Mouse (Mus musculus) heart, embryonic 12.5 days (tissue): Measurements from ENCODE around the gene Atat1. TPM values are rescaled to one million over a fixed set of nuclear protein-coding genes. Genes with fewer than 3 reads are reported as not detected.

Experiments
- ATAC-seq: fragments of 200-750 bp; cut with Nextera tagmentation; 2 replicates; pipeline ENCODE4 v1.8.0; 2017; ENCODE audit warnings: moderate TSS enrichment, moderate library complexity; ENCODE audit not compliant: insufficient number of reproducible peaks, low FRiP score
- H3K27ac ChIP-seq: fragments of 300-500 bp; sonication (generic); 2 replicates; pipeline ENCODE4 v1.5.1; 2016; ENCODE audit warnings: mild to moderate bottlenecking, moderate library complexity; ENCODE audit not compliant: poor library complexity, severe bottlenecking
- H3K27me3 ChIP-seq: fragments of 300-500 bp; sonication (generic); replicated peaks from 2 replicates; pipeline ENCODE4 v1.6.1; 2016; ENCODE audit warnings: mild to moderate bottlenecking, moderate library complexity
- H3K36me3 ChIP-seq: fragments of 300-500 bp; sonication (generic); 2 replicates; pipeline ENCODE4 v1.6.1; 2016; ENCODE audit warnings: mild to moderate bottlenecking, moderate library complexity
- H3K4me1 ChIP-seq: fragments of 300-500 bp; sonication (generic); replicated peaks from 2 replicates; pipeline ENCODE4 v1.6.1; 2016; ENCODE audit warnings: mild to moderate bottlenecking
- H3K4me2 ChIP-seq: fragments of 300-500 bp; sonication (generic); 2 replicates; pipeline ENCODE4 v1.6.1; 2016; ENCODE audit warnings: mild to moderate bottlenecking, moderate library complexity
- H3K4me3 ChIP-seq: fragments of 300-500 bp; sonication (generic); 2 replicates; pipeline ENCODE4 v1.5.1; 2016; ENCODE audit warnings: mild to moderate bottlenecking
- H3K9ac ChIP-seq: fragments of 300-500 bp; sonication (generic); 2 replicates; pipeline ENCODE4 v1.6.1; 2016; ENCODE audit warnings: mild to moderate bottlenecking, moderate library complexity
- H3K9me3 ChIP-seq: fragments of 300-500 bp; sonication (generic); replicated peaks from 2 replicates; pipeline ENCODE4 v1.6.1; 2016; ENCODE audit warnings: mild to moderate bottlenecking, moderate library complexity
- WGBS: fragments of 180-500 bp; shearing (Covaris S2); methylation state at CpG from one replicate; pipeline ENCODE4 v1.1.7; 2016; 5-methylcytosine and 5-hydroxymethylcytosine counted together
- polyA plus RNA-seq: library from polyadenylated mRNA; unstranded; fragments of >200 nt; fragmentation: Nextera tagmentation; extraction: Ambion mirVana; gene quantifications from 2 replicates; pipeline ENCODE4 v1.2.1, GENCODE M21; 2016

Atat1 gene
- polyA plus RNA-seq, 1 experiment from 2014 or later = 56.4 TPM

- Histone ChIP-seq H3K9ac (no peak overlapping the region), H3K4me1 (peaks cover 9% of the 10 kb centered on the region; the same call in 1 of the 2 replicates), H3K27ac (no peak overlapping the region), H3K9me3 (no peaks in the 10 kb centered on the region), H3K4me2 (no peak overlapping the region), H3K27me3 (no peaks in the 10 kb centered on the region), H3K4me3 (no peak overlapping the region), H3K36me3 (peaks cover 75% of the 10 kb centered on the region)
- peak; percentile 31; the same call in 1 of the 2 replicates for ATAC-seq
- WGBS = 95% methylated on average over 2 of the region's 2 CpGs
Measured at GRCm38 (mm10) chr17:35929534-35929933, 19.7 kb upstream of the Atat1 start.

GRCm38 (mm10) chr17:35927471-35927870 lies 17.6 kb upstream of the Atat1 start:
- Histone ChIP-seq H3K4me3 (no peak overlapping the region), H3K9ac (0 out of 2 replicates have a peak overlapping the region, but pooled peaks have one; percentile 8), H3K36me3 (peaks cover 88% of the 10 kb centered on the region), H3K4me1 (peaks cover 9% of the 10 kb centered on the region; the same call in 1 of the 2 replicates), H3K27ac (no peak overlapping the region), H3K27me3 (no peaks in the 10 kb centered on the region), H3K9me3 (no peaks in the 10 kb centered on the region), H3K4me2 (no peak overlapping the region)
- 8% methylated on average over 1 of the region's 1 CpGs for WGBS
- ATAC-seq = no peak

- Histone ChIP-seq H3K9me3 (no peaks in the 10 kb centered on the region), H3K9ac (no peak overlapping the region), H3K27ac (no peak overlapping the region), H3K4me3 (no peak overlapping the region), H3K27me3 (no peaks in the 10 kb centered on the region), H3K36me3 (peaks cover 50% of the 10 kb centered on the region), H3K4me2 (no peak overlapping the region), H3K4me1 (peaks cover 35% of the 10 kb centered on the region)
- ATAC-seq = no peak
- WGBS = 89% methylated on average over 4 of the region's 4 CpGs
Measured at GRCm38 (mm10) chr17:35923281-35923680, 13.4 kb upstream of the Atat1 start.

DNA sequence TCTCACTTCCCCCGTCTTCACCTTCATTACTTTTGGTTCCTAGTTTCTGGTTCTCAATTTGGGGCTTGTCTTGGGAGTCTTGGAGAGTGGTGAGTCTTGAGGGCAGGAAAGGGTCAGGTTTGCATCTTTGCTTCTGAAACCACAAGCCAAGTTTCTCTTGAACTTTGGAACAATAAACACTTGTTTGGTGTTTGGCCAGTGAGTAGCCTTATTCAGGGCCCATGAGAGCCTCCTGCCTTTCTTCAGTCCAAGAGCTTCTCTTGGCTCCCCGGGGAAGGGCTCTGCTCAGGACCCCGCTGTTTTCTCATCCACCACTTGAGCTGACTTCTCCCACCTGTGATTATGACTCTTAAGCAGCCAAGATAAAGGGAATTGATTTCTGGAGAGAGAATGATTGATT lies 12.7 kb upstream of the Atat1 start:
- Histone ChIP-seq H3K4me3 (no peak overlapping the region), H3K4me2 (no peak overlapping the region), H3K27me3 (no peaks in the 10 kb centered on the region), H3K27ac (no peak overlapping the region), H3K4me1 (peaks cover 35% of the 10 kb centered on the region), H3K36me3 (peaks cover 46% of the 10 kb centered on the region), H3K9me3 (no peaks in the 10 kb centered on the region), H3K9ac (no peak overlapping the region)
- no peak for ATAC-seq
- 89% methylated on average over 3 of the region's 3 CpGs for WGBS

- no peak overlapping the region for H3K4me3 ChIP-seq
- H3K27me3 ChIP-seq = no peaks in the 10 kb centered on the region
- H3K4me2 ChIP-seq = no peak overlapping the region
- peaks cover 44% of the 10 kb centered on the region for H3K36me3 ChIP-seq
- no peaks in the 10 kb centered on the region for H3K9me3 ChIP-seq
- H3K4me1 ChIP-seq = peaks cover 32% of the 10 kb centered on the region
- 71% methylated on average over 4 of the region's 4 CpGs for WGBS
- no peak overlapping the region; the same call in 1 of the 2 replicates for H3K9ac ChIP-seq
- H3K27ac ChIP-seq = no peak overlapping the region
- no peak for ATAC-seq
Measured at GRCm38 (mm10) chr17:35921710-35922109, 11.8 kb upstream of the Atat1 start.

- no peak for ATAC-seq
- Histone ChIP-seq H3K4me2 (no peak overlapping the region), H3K4me3 (no peak overlapping the region), H3K36me3 (peaks cover 37% of the 10 kb centered on the region), H3K9ac (no peak overlapping the region), H3K9me3 (no peaks in the 10 kb centered on the region), H3K27ac (peak overlapping the region; percentile 97), H3K27me3 (no peaks in the 10 kb centered on the region), H3K4me1 (peaks cover 26% of the 10 kb centered on the region)
- 73% methylated on average over 5 of the region's 5 CpGs for WGBS
Measured at GRCm38 (mm10) chr17:35920862-35921562, 11.1 kb upstream of the Atat1 start.

- H3K4me1 ChIP-seq = peaks cover 28% of the 10 kb centered on the region
- no peaks in the 10 kb centered on the region for H3K9me3 ChIP-seq
- H3K27me3 ChIP-seq = no peaks in the 10 kb centered on the region
- peaks cover 32% of the 10 kb centered on the region for H3K36me3 ChIP-seq
- ATAC-seq = no peak
- peak overlapping the region; percentile 70 for H3K4me2 ChIP-seq
- WGBS = 73% methylated on average over 1 of the region's 1 CpGs
- peak overlapping the region; percentile 97 for H3K27ac ChIP-seq
- H3K4me3 ChIP-seq = no peak overlapping the region
- H3K9ac ChIP-seq = 0 out of 2 replicates have a peak overlapping the region, but pooled peaks have one; percentile 26
Measured at GRCm38 (mm10) chr17:35920384-35920783, 10.5 kb upstream of the Atat1 start.

DNA sequence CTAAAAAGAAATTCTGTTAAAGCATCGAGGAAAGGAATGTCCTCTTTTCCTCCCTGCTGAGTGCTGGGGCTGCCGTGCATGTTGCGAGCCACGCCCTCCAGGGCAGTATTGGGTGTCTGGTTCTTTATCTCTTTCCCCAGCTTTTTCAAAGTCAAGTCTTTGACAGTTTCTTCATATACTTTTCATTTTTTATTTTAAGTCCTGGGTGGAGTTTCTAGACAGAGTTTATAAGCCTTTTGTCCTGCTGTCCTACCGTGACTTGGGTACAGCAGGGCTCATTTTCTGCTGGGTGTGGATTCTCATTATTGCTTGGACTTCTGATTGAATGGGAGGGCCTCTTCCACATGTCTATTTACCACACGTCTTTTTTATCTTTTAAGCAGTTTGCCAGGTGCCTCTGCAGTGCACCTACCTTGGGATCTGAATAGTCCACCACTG lies 10.0 kb upstream of the Atat1 start:
- Histone ChIP-seq H3K9ac (0 out of 2 replicates have a peak overlapping the region, but pooled peaks have one; percentile 26), H3K4me3 (peak overlapping the region; percentile 52; the same call in 1 of the 2 replicates), H3K27me3 (no peaks in the 10 kb centered on the region), H3K4me2 (peak overlapping the region; percentile 70), H3K9me3 (no peaks in the 10 kb centered on the region), H3K36me3 (peaks cover 26% of the 10 kb centered on the region), H3K4me1 (peaks cover 32% of the 10 kb centered on the region), H3K27ac (peak overlapping the region; percentile 97)
- no peak for ATAC-seq
- WGBS = 34% methylated on average over 6 of the region's 6 CpGs

GRCm38 (mm10) chr17:35919060-35919715 lies 9.3 kb upstream of the Atat1 start:
- Histone ChIP-seq H3K9me3 (no peaks in the 10 kb centered on the region), H3K4me1 (peaks cover 33% of the 10 kb centered on the region), H3K27me3 (no peaks in the 10 kb centered on the region), H3K4me3 (peak overlapping the region; percentile 52), H3K27ac (peak overlapping the region; percentile 97), H3K4me2 (peak overlapping the region; percentile 70), H3K9ac (peak overlapping the region; percentile 73), H3K36me3 (peaks cover 22% of the 10 kb centered on the region)
- 12% methylated on average over 7 of the region's 7 CpGs for WGBS
- peak; percentile 49 for ATAC-seq

GRCm38 (mm10) chr17:35918276-35919059 lies 8.6 kb upstream of the Atat1 start:
- under 1% methylated on average over 11 of the region's 11 CpGs for WGBS
- peak overlapping the region; percentile 97 for H3K27ac ChIP-seq
- H3K4me3 ChIP-seq = peak overlapping the region; percentile 79

More at GRCm38 (mm10) chr17:35918276-35919059, 8.6 kb upstream of the Atat1 start:
- no peak for ATAC-seq
- H3K9me3 ChIP-seq = no peaks in the 10 kb centered on the region
- no peaks in the 10 kb centered on the region for H3K27me3 ChIP-seq
- H3K36me3 ChIP-seq = peaks cover 20% of the 10 kb centered on the region
- H3K4me2 ChIP-seq = peak overlapping the region; percentile 96
- H3K9ac ChIP-seq = peak overlapping the region; percentile 99
- H3K4me1 ChIP-seq = peaks cover 33% of the 10 kb centered on the region
